Mouse (Mus musculus) E14TG2a.4 (cell line): ENCODE results near the gene Il12rb2.

Experiments used
- CTCF ChIP-seq: conservative IDR thresholded peaks from 2 replicates; pipeline ENCODE4 v1.5.1; 2014; ENCODE audit warnings: low read length
- NANOG ChIP-seq: IDR thresholded peaks from 2 replicates; pipeline ENCODE4 v1.6.1; 2014; ENCODE audit warnings: borderline replicate concordance, low read length, mixed read lengths
- POU5F1 ChIP-seq: IDR thresholded peaks from 2 replicates; pipeline ENCODE4 v1.6.1; 2014; ENCODE audit warnings: low read length, borderline replicate concordance

- TF ChIP-seq CTCF = no peak
- TF ChIP-seq POU5F1 = no peak
- TF ChIP-seq NANOG = no peak
Observed at GRCm38 (mm10) chr6:67251095-67251494, 124.9 kb downstream of the Il12rb2 start.
